ENCODE assay signal across 8 mouse cellular contexts in genomic region chr17:28879931-28880391, GRCm38 (mm10). TPM values are rescaled to one million over a fixed set of nuclear protein-coding genes. Genes with fewer than 3 reads are reported as not detected.
A peak's percentile ranks its signal among the peaks of the same experiment; 100 is the strongest.
DNase-seq lines count a peak whose midpoint lies in the region; ATAC-seq lines count a peak whose summit lies in the region.

No protein-coding gene starts in this region.

- H3K36me3 ChIP-seq in stomach, embryonic 16.5 days (ENCODE audit: control insufficient read depth, insufficient read depth, low read length): no peaks in the 10 kb centered on the region

- 8% methylated on average over 18 of the region's 18 CpGs for WGBS in stomach, embryonic 16.5 days

- H3K4me2 ChIP-seq in stomach, embryonic 16.5 days (ENCODE audit: low read depth, low read length): no peak overlapping the region

- H3K27ac ChIP-seq in stomach, embryonic 16.5 days (ENCODE audit: low read length): no peak overlapping the region

- H3K4me1 ChIP-seq in stomach, embryonic 16.5 days (ENCODE audit: control insufficient read depth, insufficient read depth, low read length): peaks cover 9% of the 10 kb centered on the region

- peak; percentile 42 for ATAC-seq in granulocyte monocyte progenitor cell, adult 5-6 weeks (replicated peaks; ENCODE audit: poor library complexity, severe bottlenecking)
- peak; percentile 31; the same call in 1 of the 2 replicates for ATAC-seq in stomach, embryonic 16.5 days (ENCODE audit: insufficient read depth, low FRiP score)

- H3K9me3 ChIP-seq in stomach, embryonic 16.5 days (replicated peaks; ENCODE audit: control insufficient read depth, low read length): no peaks in the 10 kb centered on the region

- no peak overlapping the region for H3K4me3 ChIP-seq in stomach, embryonic 16.5 days (replicated peaks; ENCODE audit: low read length)

- H3K9ac ChIP-seq in stomach, embryonic 16.5 days (ENCODE audit: low read length): no peak overlapping the region; the same call in 1 of the 2 replicates

- DNase-seq in urinary bladder, adult 18-20 months (ENCODE audit: low spot score in 2 of 2): peak; percentile 29 to 62
- DNase-seq in urinary bladder, postnatal 10 days (ENCODE audit: low spot score): no peak
- peak; percentile 86 for DNase-seq in embryo, embryonic 11 days
- DNase-seq in kidney, adult 9 months: peak; percentile 69
- peak; percentile 81 for DNase-seq in liver
- DNase-seq in natural killer cell, adult 2 months (ENCODE audit: low spot score in 2 of 2): peak; percentile 38 to 61

- H3K27me3 ChIP-seq in stomach, embryonic 16.5 days (ENCODE audit: control insufficient read depth, insufficient read depth, low read length): no peaks in the 10 kb centered on the region

RNA-seq across cellular contexts. Expression of gene Pnpla1, which starts 21.8 kb away (rescaled TPM):
- total RNA-seq in granulocyte monocyte progenitor cell, adult 5-6 weeks (2014; fragmentation: Nextera tagmentation): not detected in 2 replicates
- total RNA-seq in granulocyte monocyte progenitor cell, adult 5-6 weeks (2017): under 0.01 and 0.13 TPM in 2 replicates
- polyA plus RNA-seq in stomach, embryonic 16.5 days (2015; fragmentation: Nextera tagmentation; extraction: Ambion mirVana): 1.2 and 3.0 TPM in 2 replicates

RNA-seq across cellular contexts. Expression of gene 4930539E08Rik, which starts 35.2 kb away (rescaled TPM):
- 1.8 and 2.6 TPM in 2 replicates for total RNA-seq in granulocyte monocyte progenitor cell, adult 5-6 weeks (2014; fragmentation: Nextera tagmentation)
- 1.2 and 1.5 TPM in 2 replicates for total RNA-seq in granulocyte monocyte progenitor cell, adult 5-6 weeks (2017)
- polyA plus RNA-seq in stomach, embryonic 16.5 days (2015; fragmentation: Nextera tagmentation; extraction: Ambion mirVana): 0.25 and 0.31 TPM in 2 replicates
